Mouse (Mus musculus) bone marrow, adult 2 months (tissue): ENCODE results near the gene Nmi. TPM values are rescaled to one million over a fixed set of nuclear protein-coding genes. Genes with fewer than 3 reads are reported as not detected.

Experiments
- H3K27ac ChIP-seq: fragments of 200-500 bp; 2 replicates; pipeline ENCODE4 v1.5.1; 2012; ENCODE audit warnings: low read depth, mild to moderate bottlenecking, control low read depth, inconsistent platforms, low read length; ENCODE audit not compliant: control insufficient read depth, poor library complexity, insufficient read depth
- H3K4me1 ChIP-seq: fragments of 200-500 bp; 2 replicates; pipeline ENCODE4 v1.6.1; 2011; ENCODE audit warnings: low read length; ENCODE audit not compliant: control insufficient read depth, insufficient read depth
- H3K4me3 ChIP-seq: fragments of 200-500 bp; replicated peaks from 2 replicates; pipeline ENCODE3; 2011; ENCODE audit warnings: mild to moderate bottlenecking, low read depth, low read length, control low read depth; ENCODE audit not compliant: control insufficient read depth
- CTCF ChIP-seq: fragments of 200-500 bp; IDR thresholded peaks from 2 replicates; pipeline ENCODE4 v1.5.1; 2011; ENCODE audit warnings: low read length, control low read depth; ENCODE audit not compliant: control insufficient read depth, insufficient read depth
- POLR2A ChIP-seq: fragments of 200-500 bp; IDR thresholded peaks from 2 replicates; pipeline ENCODE4 v1.6.1; 2011; ENCODE audit warnings: low read depth, mild to moderate bottlenecking, control low read depth, low read length, borderline replicate concordance; ENCODE audit not compliant: control insufficient read depth
- WGBS: fragments of 180-500 bp; shearing (Covaris S2); methylation state at CpG from one replicate; pipeline ENCODE4 v1.1.7; 2018; 5-methylcytosine and 5-hydroxymethylcytosine counted together
- polyA plus RNA-seq: library from polyadenylated mRNA; stranded (reverse); fragments of >200 nt; gene quantifications from 2 replicates; pipeline ENCODE4 v1.2.4, GENCODE M21; 2011; ENCODE audit warnings: low replicate concordance; ENCODE audit not compliant: missing spikeins, insufficient read depth, insufficient read length

The Nmi gene
- polyA plus RNA-seq, 1 experiment, result 32.0 TPM

DNA sequence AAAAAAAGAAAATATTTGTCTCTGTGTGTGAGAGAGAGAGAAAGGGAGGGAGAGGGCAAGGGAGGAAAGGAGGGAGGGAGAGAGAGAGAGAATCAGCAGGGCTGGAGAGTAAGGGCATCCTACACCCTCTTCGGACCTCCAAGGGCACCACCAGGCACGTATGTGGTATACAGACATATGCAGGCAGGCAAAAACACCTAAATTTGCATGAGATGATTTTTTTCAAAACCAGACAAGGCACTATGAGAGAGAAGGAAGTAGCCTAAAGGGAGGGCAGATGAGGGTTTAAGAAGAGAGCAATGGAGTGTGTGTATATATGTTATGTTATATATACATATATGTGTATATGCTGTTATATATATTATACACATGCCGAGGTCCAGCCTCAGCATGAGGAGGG, 6.0 kb downstream of the Nmi start:
- 74% methylated on average over 3 of the region's 3 CpGs for WGBS
- H3K4me3 ChIP-seq, result no peak overlapping the region
- TF ChIP-seq POLR2A (no peak), CTCF (no peak)

GRCm38 (mm10) chr2:51953648-51954204, 19.6 kb downstream of the Nmi start:
- Histone ChIP-seq H3K4me3 (no peak overlapping the region), H3K4me1 (no peaks in the 10 kb centered on the region), H3K27ac (no peak overlapping the region)
- TF ChIP-seq POLR2A (no peak), CTCF (no peak)
- WGBS, result 56% methylated on average over 7 of the region's 7 CpGs

More for the DNA sequence above, 6.0 kb downstream of the Nmi start:
- Histone ChIP-seq H3K4me1 (no peaks in the 10 kb centered on the region; the same call in 1 of the 2 replicates), H3K27ac (no peak overlapping the region)

DNA sequence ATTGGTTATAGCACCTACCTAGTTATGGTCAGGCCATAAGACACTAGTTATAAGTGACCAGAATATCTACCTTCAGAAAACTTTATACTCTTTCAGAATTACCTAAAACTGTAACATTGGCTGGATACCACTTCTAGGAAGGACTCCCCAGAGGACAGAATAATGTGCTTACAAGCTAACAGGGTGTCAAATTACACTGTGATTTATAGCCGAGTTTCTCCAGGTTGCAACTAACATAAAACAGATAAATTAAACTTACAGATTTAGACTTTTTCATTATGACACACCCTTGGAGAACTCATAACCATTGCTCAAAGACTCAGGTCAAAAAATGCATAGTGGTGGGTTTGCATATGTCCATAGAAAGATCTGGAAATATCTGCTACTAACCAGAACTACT, 22.4 kb downstream of the Nmi start:
- Histone ChIP-seq H3K4me3 (no peak overlapping the region), H3K27ac (no peak overlapping the region), H3K4me1 (no peaks in the 10 kb centered on the region)
- 74% methylated on average over 1 of the region's 1 CpGs for WGBS
- no peak for TF ChIP-seq POLR2A
- no peak for TF ChIP-seq CTCF

GRCm38 (mm10) chr2:51948105-51948830, 25.0 kb downstream of the Nmi start:
- H3K27ac ChIP-seq, result no peak overlapping the region
- 86% methylated on average over 6 of the region's 6 CpGs for WGBS
- no peaks in the 10 kb centered on the region for H3K4me1 ChIP-seq
- H3K4me3 ChIP-seq, result no peak overlapping the region
- no peak for TF ChIP-seq POLR2A
- TF ChIP-seq CTCF, result no peak

- Histone ChIP-seq H3K4me1 (no peaks in the 10 kb centered on the region), H3K4me3 (no peak overlapping the region), H3K27ac (no peak overlapping the region)
- TF ChIP-seq POLR2A (no peak), CTCF (no peak)
- WGBS, result 73% methylated on average over 2 of the region's 2 CpGs
These were observed 27.5 kb downstream of the Nmi start for GRCm38 (mm10) chr2:51945812-51946211.

DNA sequence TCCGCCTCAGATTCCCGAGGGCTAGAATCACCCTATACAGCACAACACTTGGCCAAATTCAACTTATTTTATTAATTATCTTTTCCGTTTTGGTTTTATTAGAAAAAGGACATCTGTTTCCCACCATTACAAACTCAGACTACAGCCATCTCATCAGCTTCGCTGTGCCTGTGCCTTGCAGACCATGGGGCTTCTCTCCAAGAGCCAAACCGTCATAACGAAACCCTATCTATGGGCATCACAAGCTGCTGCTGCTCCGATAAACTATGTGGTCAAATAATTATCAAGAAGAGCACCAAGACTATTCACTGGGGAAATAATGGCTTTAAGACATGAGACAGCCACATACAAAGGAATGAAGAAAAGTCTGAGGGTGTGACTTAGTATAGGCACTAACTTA, 31.5 kb downstream of the Nmi start:
- no peak overlapping the region for H3K4me3 ChIP-seq
- H3K4me1 ChIP-seq, result peaks cover 2% of the 10 kb centered on the region
- TF ChIP-seq POLR2A (no peak), CTCF (no peak)
- 72% methylated on average over 7 of the region's 7 CpGs for WGBS
- H3K27ac ChIP-seq, result no peak overlapping the region

DNA sequence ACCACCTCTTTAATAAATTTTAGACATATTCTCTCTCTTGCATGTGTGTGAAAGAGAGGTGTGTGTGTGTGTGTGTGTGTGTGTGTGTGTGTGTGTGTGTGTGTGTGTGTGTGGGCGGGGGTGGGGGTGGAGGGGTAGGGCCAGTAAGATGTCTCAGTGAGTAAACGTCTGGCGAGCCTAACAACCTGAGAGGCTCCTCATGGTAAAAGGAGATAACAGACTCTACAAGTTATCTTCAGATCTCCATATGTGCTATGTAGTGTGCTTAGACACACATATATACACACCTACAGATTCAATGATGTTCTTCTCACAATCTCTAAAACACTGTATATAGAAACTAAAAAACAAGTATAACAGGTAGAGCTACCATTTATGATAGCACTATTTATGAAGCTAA, 34.5 kb downstream of the Nmi start:
- TF ChIP-seq POLR2A (no peak), CTCF (no peak)
- Histone ChIP-seq H3K4me3 (no peak overlapping the region), H3K4me1 (peaks cover 3% of the 10 kb centered on the region), H3K27ac (peak overlapping the region; percentile 62)
- WGBS, result 56% methylated on average over 2 of the region's 3 CpGs

GRCm38 (mm10) chr2:51937004-51937403, 36.3 kb downstream of the Nmi start:
- no peak overlapping the region for H3K27ac ChIP-seq
- H3K4me1 ChIP-seq, result peaks cover 6% of the 10 kb centered on the region
- no peak overlapping the region for H3K4me3 ChIP-seq
- 61% methylated on average over 6 of the region's 6 CpGs for WGBS
- TF ChIP-seq POLR2A, result no peak
- TF ChIP-seq CTCF, result no peak
